Mouse (Mus musculus): ENCODE results near the gene Prss46.

Gene Prss46

DNA sequence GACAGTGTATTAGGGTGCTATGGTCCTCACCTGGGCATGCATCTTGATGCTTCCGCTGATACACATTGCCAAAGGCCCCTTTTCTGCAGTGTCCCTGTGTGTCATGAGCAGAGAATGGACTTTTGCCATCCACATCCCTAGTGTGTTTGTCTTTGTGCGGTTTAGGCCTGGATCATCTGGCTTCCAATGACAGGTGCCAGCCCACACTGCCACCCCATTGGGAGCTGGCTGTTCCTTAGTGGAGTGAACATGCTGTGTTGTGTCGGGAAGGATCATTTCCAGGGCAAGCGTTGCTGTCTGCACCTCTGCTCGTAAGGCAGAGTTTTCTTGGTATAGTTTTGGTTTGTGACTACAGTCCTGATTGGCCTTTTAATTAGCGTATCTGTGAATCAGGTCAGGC is 56.9 kb downstream of the Prss46 start:
- DNase-seq, result no peak

DNA sequence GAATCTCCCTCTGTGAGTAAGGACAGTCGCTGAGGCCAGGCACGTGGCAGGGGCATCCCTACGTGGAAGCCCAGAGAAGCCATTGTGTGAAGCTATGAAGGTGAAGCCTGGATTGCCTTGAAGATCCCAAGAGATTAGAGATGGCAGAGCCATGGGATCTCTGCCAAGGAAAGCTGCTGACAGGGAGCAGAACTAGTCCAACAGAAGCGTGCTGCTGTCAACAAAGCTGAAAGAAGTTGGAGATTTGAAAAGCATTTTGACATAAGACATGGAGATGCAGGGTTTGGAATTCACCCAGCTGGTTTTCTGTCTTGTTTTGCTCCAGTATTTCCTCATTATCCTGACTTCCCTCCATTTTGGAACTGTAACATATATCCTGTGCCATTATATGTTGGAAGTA is 58.0 kb downstream of the Prss46 start:
- no peak for DNase-seq

Data from cerebellum, adult 11 months (tissue).